Mouse (Mus musculus): Measurements from ENCODE around the gene Apba1. TPM values are rescaled to one million over a fixed set of nuclear protein-coding genes. Genes with fewer than 3 reads are reported as not detected.

Apba1 gene
- polyA plus RNA-seq, 1 experiment from 2014 or later, result 0.40 TPM

- WGBS (ENCODE audit: insufficient replicate concordance), result 76% methylated on average over 6 of the region's 6 CpGs
Observed at GRCm38 (mm10) chr19:23792559-23792958, 33.9 kb downstream of the Apba1 start.

DNA sequence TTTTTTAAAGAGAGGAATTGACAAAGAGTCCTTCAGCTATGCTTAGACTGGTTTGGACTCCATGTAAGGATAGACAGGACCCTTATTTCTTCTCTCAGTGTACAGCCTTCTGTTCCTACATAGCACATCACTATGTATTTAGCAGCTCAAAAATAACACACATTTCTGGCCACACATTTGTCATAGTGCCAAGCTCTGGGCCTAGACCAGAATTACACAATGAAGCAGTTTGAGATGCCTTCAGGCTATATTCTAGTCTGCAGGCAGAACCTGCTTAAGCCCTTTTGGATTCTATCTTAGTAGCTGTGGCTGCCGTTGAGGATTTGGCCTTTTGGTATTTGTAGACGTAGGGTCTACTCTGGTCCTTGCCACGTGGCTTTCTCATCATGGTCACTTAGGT lies 35.8 kb downstream of the Apba1 start:
- WGBS (ENCODE audit: insufficient replicate concordance), result 53% methylated on average over 3 of the region's 3 CpGs
- no peaks in the 10 kb centered on the region for H3K36me3 ChIP-seq (ENCODE audit: control insufficient read depth, insufficient read depth, low read length)
- ATAC-seq (replicated peaks; ENCODE audit: insufficient number of reproducible peaks, low FRiP score, low TSS enrichment), result no peak

More at GRCm38 (mm10) chr19:23792559-23792958, 33.9 kb downstream of the Apba1 start:
- ATAC-seq (replicated peaks; ENCODE audit: insufficient number of reproducible peaks, low FRiP score, low TSS enrichment), result no peak
- no peaks in the 10 kb centered on the region for H3K36me3 ChIP-seq (ENCODE audit: control insufficient read depth, insufficient read depth, low read length)
- H3K4me2 ChIP-seq, result no peak overlapping the region
- H3K4me1 ChIP-seq (ENCODE audit: control insufficient read depth, insufficient read depth, low read length), result peaks cover 9% of the 10 kb centered on the region
- no peaks in the 10 kb centered on the region for H3K27me3 ChIP-seq (ENCODE audit: control insufficient read depth, insufficient read depth, low read length)
- H3K9ac ChIP-seq (ENCODE audit: low read depth, low read length), result no peak overlapping the region
- H3K9me3 ChIP-seq (replicated peaks; ENCODE audit: control insufficient read depth, low read length), result no peaks in the 10 kb centered on the region
- H3K4me3 ChIP-seq (ENCODE audit: low read depth, low read length), result no peak overlapping the region
- no peak overlapping the region for H3K27ac ChIP-seq (ENCODE audit: low read depth, low read length)

GRCm38 (mm10) chr19:23795156-23795555 lies 36.5 kb downstream of the Apba1 start:
- no peaks in the 10 kb centered on the region for H3K27me3 ChIP-seq (ENCODE audit: control insufficient read depth, insufficient read depth, low read length)
- H3K27ac ChIP-seq (ENCODE audit: low read depth, low read length), result no peak overlapping the region
- 58% methylated on average over 4 of the region's 4 CpGs for WGBS (ENCODE audit: insufficient replicate concordance)
- H3K4me2 ChIP-seq, result no peak overlapping the region
- no peak for ATAC-seq (replicated peaks; ENCODE audit: insufficient number of reproducible peaks, low FRiP score, low TSS enrichment)
- H3K9me3 ChIP-seq (replicated peaks; ENCODE audit: control insufficient read depth, low read length), result no peaks in the 10 kb centered on the region
- H3K4me1 ChIP-seq (ENCODE audit: control insufficient read depth, insufficient read depth, low read length), result peaks cover 9% of the 10 kb centered on the region
- H3K36me3 ChIP-seq (ENCODE audit: control insufficient read depth, insufficient read depth, low read length), result no peaks in the 10 kb centered on the region
- no peak overlapping the region for H3K4me3 ChIP-seq (ENCODE audit: low read depth, low read length)
- no peak overlapping the region for H3K9ac ChIP-seq (ENCODE audit: low read depth, low read length)

More for the DNA sequence above, 35.8 kb downstream of the Apba1 start:
- H3K4me3 ChIP-seq (ENCODE audit: low read depth, low read length), result no peak overlapping the region
- no peak overlapping the region for H3K9ac ChIP-seq (ENCODE audit: low read depth, low read length)
- no peak overlapping the region for H3K4me2 ChIP-seq
- no peaks in the 10 kb centered on the region for H3K9me3 ChIP-seq (replicated peaks; ENCODE audit: control insufficient read depth, low read length)
- peaks cover 9% of the 10 kb centered on the region for H3K4me1 ChIP-seq (ENCODE audit: control insufficient read depth, insufficient read depth, low read length)
- no peak overlapping the region for H3K27ac ChIP-seq (ENCODE audit: low read depth, low read length)
- H3K27me3 ChIP-seq (ENCODE audit: control insufficient read depth, insufficient read depth, low read length), result no peaks in the 10 kb centered on the region

- H3K9me3 ChIP-seq (replicated peaks; ENCODE audit: control insufficient read depth, low read length), result no peaks in the 10 kb centered on the region
- ATAC-seq (replicated peaks; ENCODE audit: insufficient number of reproducible peaks, low FRiP score, low TSS enrichment), result no peak
- no peaks in the 10 kb centered on the region for H3K36me3 ChIP-seq (ENCODE audit: control insufficient read depth, insufficient read depth, low read length)
- H3K4me3 ChIP-seq (ENCODE audit: low read depth, low read length), result no peak overlapping the region
- no peaks in the 10 kb centered on the region for H3K27me3 ChIP-seq (ENCODE audit: control insufficient read depth, insufficient read depth, low read length)
- H3K27ac ChIP-seq (ENCODE audit: low read depth, low read length), result peak overlapping the region; percentile 50; the same call in 1 of the 2 replicates
- 37% methylated on average over 1 of the region's 1 CpGs for WGBS (ENCODE audit: insufficient replicate concordance)
- no peak overlapping the region for H3K9ac ChIP-seq (ENCODE audit: low read depth, low read length)
- H3K4me2 ChIP-seq, result no peak overlapping the region
- no peaks in the 10 kb centered on the region for H3K4me1 ChIP-seq (ENCODE audit: control insufficient read depth, insufficient read depth, low read length)
Observed at GRCm38 (mm10) chr19:23801174-23801573, 42.5 kb downstream of the Apba1 start.

GRCm38 (mm10) chr19:23803221-23803870 lies 44.7 kb downstream of the Apba1 start:
- Histone ChIP-seq H3K27ac (ENCODE audit: low read depth, low read length) (no peak overlapping the region), H3K36me3 (ENCODE audit: control insufficient read depth, insufficient read depth, low read length) (no peaks in the 10 kb centered on the region)
- WGBS (ENCODE audit: insufficient replicate concordance), result 62% methylated on average over 4 of the region's 4 CpGs

DNA sequence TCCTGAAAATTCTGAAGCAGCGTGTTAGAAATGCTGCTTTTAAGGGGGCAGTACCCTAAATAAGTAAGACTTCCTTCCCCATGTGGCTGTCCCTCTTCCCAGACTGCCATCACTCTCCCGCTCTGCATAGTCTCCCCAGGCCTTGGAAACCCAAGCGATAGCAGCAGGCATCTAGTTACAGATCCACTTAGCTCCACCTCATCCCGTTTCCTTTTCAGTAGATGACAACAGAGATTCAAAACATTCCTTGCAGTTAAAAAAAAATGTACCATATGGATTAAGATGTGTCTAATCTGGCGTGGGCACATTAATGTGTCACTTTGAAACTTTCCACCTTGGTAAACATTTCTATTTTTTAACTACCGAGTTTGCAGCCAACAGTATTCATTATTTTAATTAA lies 48.1 kb downstream of the Apba1 start:
- WGBS (ENCODE audit: insufficient replicate concordance), result 36% methylated on average over 6 of the region's 6 CpGs
- ATAC-seq (replicated peaks; ENCODE audit: insufficient number of reproducible peaks, low FRiP score, low TSS enrichment), result no peak
- no peak overlapping the region for H3K27ac ChIP-seq (ENCODE audit: low read depth, low read length)
- no peaks in the 10 kb centered on the region for H3K27me3 ChIP-seq (ENCODE audit: control insufficient read depth, insufficient read depth, low read length)
- no peaks in the 10 kb centered on the region for H3K36me3 ChIP-seq (ENCODE audit: control insufficient read depth, insufficient read depth, low read length)
- H3K4me3 ChIP-seq (ENCODE audit: low read depth, low read length), result no peak overlapping the region
- H3K4me1 ChIP-seq (ENCODE audit: control insufficient read depth, insufficient read depth, low read length), result peaks cover 8% of the 10 kb centered on the region
- no peaks in the 10 kb centered on the region for H3K9me3 ChIP-seq (replicated peaks; ENCODE audit: control insufficient read depth, low read length)
- H3K9ac ChIP-seq (ENCODE audit: low read depth, low read length), result no peak overlapping the region
- no peak overlapping the region for H3K4me2 ChIP-seq

More at GRCm38 (mm10) chr19:23803221-23803870, 44.7 kb downstream of the Apba1 start:
- Histone ChIP-seq H3K4me3 (ENCODE audit: low read depth, low read length) (no peak overlapping the region), H3K9ac (ENCODE audit: low read depth, low read length) (no peak overlapping the region), H3K4me2 (no peak overlapping the region), H3K27me3 (ENCODE audit: control insufficient read depth, insufficient read depth, low read length) (no peaks in the 10 kb centered on the region), H3K4me1 (ENCODE audit: control insufficient read depth, insufficient read depth, low read length) (peaks cover 8% of the 10 kb centered on the region), H3K9me3 (replicated peaks; ENCODE audit: control insufficient read depth, low read length) (no peaks in the 10 kb centered on the region)
- no peak for ATAC-seq (replicated peaks; ENCODE audit: insufficient number of reproducible peaks, low FRiP score, low TSS enrichment)

- Histone ChIP-seq H3K27ac (ENCODE audit: low read depth, low read length) (no peak overlapping the region), H3K4me3 (ENCODE audit: low read depth, low read length) (no peak overlapping the region), H3K36me3 (ENCODE audit: control insufficient read depth, insufficient read depth, low read length) (no peaks in the 10 kb centered on the region), H3K4me2 (no peak overlapping the region), H3K4me1 (ENCODE audit: control insufficient read depth, insufficient read depth, low read length) (peaks cover 8% of the 10 kb centered on the region), H3K9me3 (replicated peaks; ENCODE audit: control insufficient read depth, low read length) (no peaks in the 10 kb centered on the region), H3K9ac (ENCODE audit: low read depth, low read length) (no peak overlapping the region), H3K27me3 (ENCODE audit: control insufficient read depth, insufficient read depth, low read length) (no peaks in the 10 kb centered on the region)
- no peak for ATAC-seq (replicated peaks; ENCODE audit: insufficient number of reproducible peaks, low FRiP score, low TSS enrichment)
- WGBS (ENCODE audit: insufficient replicate concordance), result 59% methylated on average over 8 of the region's 8 CpGs
Observed at GRCm38 (mm10) chr19:23807371-23807770, 48.7 kb downstream of the Apba1 start.

- Histone ChIP-seq H3K27me3 (ENCODE audit: control insufficient read depth, insufficient read depth, low read length) (no peaks in the 10 kb centered on the region), H3K9me3 (replicated peaks; ENCODE audit: control insufficient read depth, low read length) (no peaks in the 10 kb centered on the region), H3K4me2 (no peak overlapping the region), H3K4me1 (ENCODE audit: control insufficient read depth, insufficient read depth, low read length) (peaks cover 8% of the 10 kb centered on the region), H3K27ac (ENCODE audit: low read depth, low read length) (no peak overlapping the region), H3K4me3 (ENCODE audit: low read depth, low read length) (no peak overlapping the region), H3K9ac (ENCODE audit: low read depth, low read length) (no peak overlapping the region), H3K36me3 (ENCODE audit: control insufficient read depth, insufficient read depth, low read length) (no peaks in the 10 kb centered on the region)
- no peak for ATAC-seq (replicated peaks; ENCODE audit: insufficient number of reproducible peaks, low FRiP score, low TSS enrichment)
- 82% methylated on average over 1 of the region's 1 CpGs for WGBS (ENCODE audit: insufficient replicate concordance)
Observed at GRCm38 (mm10) chr19:23809236-23809635, 50.5 kb downstream of the Apba1 start.

DNA sequence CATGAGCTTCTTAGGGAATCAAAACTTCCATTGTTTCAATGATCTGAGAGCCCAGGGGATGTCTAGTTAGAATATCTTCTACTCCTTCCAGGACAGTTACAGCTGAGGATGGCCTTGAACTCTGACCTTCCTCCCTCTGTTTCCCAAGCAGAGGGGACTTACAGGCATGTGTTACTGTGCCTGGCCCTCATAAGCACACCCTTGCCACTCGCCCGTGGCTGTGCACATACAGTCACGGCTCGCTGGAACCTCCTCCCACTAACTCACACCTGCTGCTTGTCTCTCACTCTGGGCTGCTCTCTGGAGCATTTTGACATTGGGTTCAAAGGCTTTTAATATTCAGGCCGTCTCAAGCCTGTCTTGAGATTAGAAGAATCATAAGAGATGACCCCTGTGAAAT lies 51.8 kb downstream of the Apba1 start:
- Histone ChIP-seq H3K4me1 (ENCODE audit: control insufficient read depth, insufficient read depth, low read length) (peaks cover 8% of the 10 kb centered on the region), H3K9me3 (replicated peaks; ENCODE audit: control insufficient read depth, low read length) (no peaks in the 10 kb centered on the region), H3K4me3 (ENCODE audit: low read depth, low read length) (no peak overlapping the region), H3K27ac (ENCODE audit: low read depth, low read length) (no peak overlapping the region), H3K9ac (ENCODE audit: low read depth, low read length) (no peak overlapping the region), H3K4me2 (no peak overlapping the region), H3K36me3 (ENCODE audit: control insufficient read depth, insufficient read depth, low read length) (no peaks in the 10 kb centered on the region), H3K27me3 (ENCODE audit: control insufficient read depth, insufficient read depth, low read length) (no peaks in the 10 kb centered on the region)
- ATAC-seq (replicated peaks; ENCODE audit: insufficient number of reproducible peaks, low FRiP score, low TSS enrichment), result no peak
- WGBS (ENCODE audit: insufficient replicate concordance), result 74% methylated on average over 5 of the region's 5 CpGs

Data from heart, embryonic 11.5 days (tissue).